Mouse (Mus musculus) erythroblast, embryonic 14.5 days (primary cell): Measurements from ENCODE around the gene Fam43b. TPM values are rescaled to one million over a fixed set of nuclear protein-coding genes. Genes with fewer than 3 reads are reported as not detected.

ENCODE experiments used
- H3K27me3 ChIP-seq: 2 replicates; pipeline ENCODE4 v1.6.1; 2012; ENCODE audit warnings: inconsistent platforms; ENCODE audit not compliant: control insufficient read depth
- H3K36me3 ChIP-seq: 2 replicates; pipeline ENCODE4 v1.6.1; 2012; ENCODE audit warnings: mild to moderate bottlenecking, inconsistent platforms; ENCODE audit not compliant: control insufficient read depth
- H3K4me1 ChIP-seq: 2 replicates; pipeline ENCODE4 v1.6.1; 2012; ENCODE audit warnings: inconsistent platforms; ENCODE audit not compliant: control insufficient read depth
- H3K4me3 ChIP-seq: replicated peaks from 2 replicates; pipeline ENCODE3; 2012; ENCODE audit warnings: moderate library complexity, mild to moderate bottlenecking, inconsistent platforms
- H3K9me3 ChIP-seq: 2 replicates; pipeline ENCODE4 v1.6.1; 2012; ENCODE audit warnings: low read length, inconsistent platforms, mixed read lengths; ENCODE audit not compliant: control insufficient read depth
- GATA1 ChIP-seq: IDR thresholded peaks from 2 replicates; pipeline ENCODE4 v1.6.1; 2012; ENCODE audit warnings: low read length, inconsistent platforms, mixed read lengths
- TAL1 ChIP-seq: IDR thresholded peaks from 3 replicates; pipeline ENCODE4 v1.6.1; 2012; ENCODE audit warnings: low read length, inconsistent platforms, mixed read lengths
- polyA plus RNA-seq: library from polyadenylated mRNA; stranded (reverse); fragments of >175 nt; gene quantifications from 2 replicates; pipeline ENCODE4 v1.2.3, GENCODE M21; 2012

Fam43b gene
- polyA plus RNA-seq, 1 experiment, result not detected

DNA sequence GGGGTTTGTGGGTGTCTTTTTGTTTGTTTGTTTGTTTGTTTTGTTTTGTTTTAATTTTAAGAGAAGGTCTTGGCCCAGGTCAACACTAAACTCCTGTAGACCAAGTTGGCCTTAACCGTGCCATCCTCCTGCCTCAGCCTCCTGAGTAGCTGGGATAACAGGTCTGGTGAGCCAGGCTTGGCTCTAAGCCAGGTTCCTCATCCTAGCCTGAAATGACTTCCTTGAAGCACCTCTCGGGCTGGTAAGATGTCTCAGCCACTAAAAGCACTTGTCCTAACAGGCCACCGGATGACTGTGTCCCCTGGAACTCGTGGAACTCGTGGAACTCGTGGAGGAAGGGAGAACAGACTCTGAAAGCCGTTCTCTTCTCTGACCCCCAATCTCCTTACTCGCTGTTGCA, 40.2 kb downstream of the Fam43b start:
- H3K4me1 ChIP-seq, result no peaks in the 10 kb centered on the region
- TF ChIP-seq TAL1 (no peak), GATA1 (no peak)
- no peaks in the 10 kb centered on the region for H3K9me3 ChIP-seq
- H3K27me3 ChIP-seq, result peaks cover 6% of the 10 kb centered on the region
- H3K4me3 ChIP-seq, result no peak overlapping the region
- no peaks in the 10 kb centered on the region for H3K36me3 ChIP-seq

DNA sequence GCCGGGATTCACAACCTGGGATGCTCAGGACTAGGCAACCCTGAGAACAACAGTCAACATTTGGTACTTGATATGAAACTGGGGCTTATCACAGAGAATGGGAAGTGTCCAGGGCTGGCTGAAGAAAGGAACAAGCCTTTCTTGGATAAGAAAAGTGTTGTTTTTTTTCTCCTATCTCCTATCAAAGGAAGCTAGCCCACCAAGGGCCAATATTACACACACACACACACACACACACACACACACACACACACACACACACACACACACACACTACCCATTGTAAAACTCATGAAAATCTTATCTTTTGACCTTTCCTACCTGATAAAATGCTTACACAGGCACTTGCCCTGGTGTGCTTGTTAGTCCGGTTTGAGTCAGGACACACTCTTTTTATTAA, 40.8 kb downstream of the Fam43b start:
- H3K9me3 ChIP-seq, result no peaks in the 10 kb centered on the region
- no peaks in the 10 kb centered on the region for H3K4me1 ChIP-seq
- TF ChIP-seq GATA1, result no peak
- no peak for TF ChIP-seq TAL1
- peaks cover under 1% of the 10 kb centered on the region; the same call in 1 of the 2 replicates for H3K27me3 ChIP-seq
- H3K4me3 ChIP-seq, result no peak overlapping the region
- H3K36me3 ChIP-seq, result no peaks in the 10 kb centered on the region

DNA sequence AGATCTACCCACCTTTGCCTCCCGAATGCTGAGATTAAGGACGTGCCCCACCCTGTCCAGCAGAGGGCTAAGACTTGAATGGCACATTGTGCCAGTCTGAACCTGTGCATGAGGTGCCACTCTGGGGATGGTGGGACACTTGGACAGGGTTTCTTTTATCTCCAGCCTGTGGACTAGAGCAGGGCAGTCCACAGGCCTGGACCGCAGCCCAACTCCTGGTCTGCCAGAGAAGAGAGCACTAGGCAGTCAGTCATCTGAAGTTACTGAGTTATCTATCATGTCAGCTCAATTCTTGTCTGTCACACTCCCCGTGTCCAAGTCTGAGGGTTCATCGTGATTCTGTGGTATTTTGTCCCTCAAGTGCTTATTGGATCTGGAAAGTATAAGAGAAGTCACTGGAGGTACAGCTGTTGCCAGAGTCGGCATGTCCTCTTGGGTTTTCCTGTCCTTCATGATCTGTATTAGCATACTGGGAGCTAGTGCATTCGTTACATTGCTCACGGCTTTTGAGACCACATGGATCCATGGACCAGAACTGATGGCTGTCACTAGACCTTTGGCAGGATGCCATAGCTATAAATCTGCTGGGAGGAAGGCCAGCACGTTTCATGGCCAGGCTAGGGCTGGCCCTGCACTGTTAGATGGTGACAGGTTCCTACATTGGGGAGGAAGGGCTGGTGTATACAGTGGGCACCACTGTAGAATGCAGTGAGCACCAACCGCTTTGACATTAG, 42.7 kb downstream of the Fam43b start:
- H3K9me3 ChIP-seq, result no peaks in the 10 kb centered on the region
- TF ChIP-seq GATA1 (no peak), TAL1 (no peak)
- no peaks in the 10 kb centered on the region for H3K27me3 ChIP-seq
- no peaks in the 10 kb centered on the region for H3K36me3 ChIP-seq
- H3K4me3 ChIP-seq, result no peak overlapping the region
- H3K4me1 ChIP-seq, result no peaks in the 10 kb centered on the region

DNA sequence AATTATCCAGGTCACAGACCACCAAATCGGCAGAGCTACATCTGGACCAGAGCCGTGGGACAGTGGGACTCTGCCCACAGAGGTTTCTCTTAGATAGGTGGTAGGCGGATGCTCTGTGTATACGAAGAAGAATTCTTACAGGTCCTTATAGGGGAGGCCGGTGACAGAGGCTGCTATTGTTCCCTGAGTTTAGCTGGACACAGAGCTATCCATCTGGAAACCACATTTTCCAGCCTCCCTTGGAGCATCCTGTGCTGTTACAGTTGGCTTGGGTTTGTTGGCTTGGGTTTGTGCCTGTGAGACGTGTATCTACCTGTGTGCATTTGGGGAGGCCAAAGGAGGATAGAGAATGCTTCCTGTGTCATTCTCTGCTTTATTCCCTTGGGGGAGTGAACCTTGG, 43.6 kb downstream of the Fam43b start:
- Histone ChIP-seq H3K9me3 (no peaks in the 10 kb centered on the region), H3K27me3 (no peaks in the 10 kb centered on the region), H3K4me3 (no peak overlapping the region), H3K36me3 (no peaks in the 10 kb centered on the region), H3K4me1 (no peaks in the 10 kb centered on the region)
- TF ChIP-seq GATA1 (no peak), TAL1 (no peak)

DNA sequence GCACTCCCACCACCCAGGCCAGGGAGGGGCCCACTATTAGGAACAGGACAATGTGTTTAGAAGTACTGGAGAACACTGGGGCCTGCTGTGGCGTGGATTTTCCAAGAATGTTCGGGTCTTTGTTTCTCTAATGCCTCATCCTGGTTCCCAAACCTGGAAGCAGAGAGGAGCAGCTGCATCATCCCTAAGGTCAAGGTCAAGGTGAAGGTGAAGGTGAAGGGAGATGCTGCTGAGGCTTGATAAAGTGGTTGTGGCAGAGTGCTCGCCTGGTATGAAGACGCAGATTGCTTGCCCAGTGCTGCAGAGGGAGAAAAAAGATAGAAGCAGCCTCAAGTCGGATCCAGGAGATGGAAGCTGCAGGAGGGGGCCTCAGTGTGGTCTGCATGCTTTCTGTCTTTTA, 44.5 kb downstream of the Fam43b start:
- Histone ChIP-seq H3K9me3 (no peaks in the 10 kb centered on the region), H3K27me3 (no peaks in the 10 kb centered on the region), H3K4me3 (no peak overlapping the region), H3K36me3 (no peaks in the 10 kb centered on the region), H3K4me1 (no peaks in the 10 kb centered on the region)
- no peak for TF ChIP-seq GATA1
- TF ChIP-seq TAL1, result no peak

DNA sequence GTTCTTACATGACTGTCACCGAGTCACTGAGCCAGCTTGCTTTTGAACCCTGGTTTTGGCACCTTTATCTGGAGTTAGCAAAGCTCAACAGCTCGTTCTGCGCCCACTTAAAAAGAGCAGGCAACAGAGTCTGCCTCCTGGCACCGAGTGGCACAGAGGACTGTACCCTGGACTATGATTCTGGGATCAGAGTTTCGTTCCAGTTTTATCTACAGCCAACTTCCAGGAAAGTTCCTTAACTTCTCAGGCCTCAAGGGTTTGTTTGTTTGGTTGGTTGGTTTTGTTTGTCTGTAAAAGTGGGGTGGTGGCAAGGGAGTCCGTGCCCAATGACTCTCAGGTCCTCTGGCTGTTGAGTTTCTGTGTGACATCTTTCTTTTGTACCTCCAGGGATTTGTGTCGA, 47.6 kb downstream of the Fam43b start:
- Histone ChIP-seq H3K36me3 (no peaks in the 10 kb centered on the region; the same call in 1 of the 2 replicates), H3K4me3 (no peak overlapping the region), H3K27me3 (no peaks in the 10 kb centered on the region), H3K4me1 (no peaks in the 10 kb centered on the region), H3K9me3 (no peaks in the 10 kb centered on the region)
- no peak for TF ChIP-seq TAL1
- no peak for TF ChIP-seq GATA1

DNA sequence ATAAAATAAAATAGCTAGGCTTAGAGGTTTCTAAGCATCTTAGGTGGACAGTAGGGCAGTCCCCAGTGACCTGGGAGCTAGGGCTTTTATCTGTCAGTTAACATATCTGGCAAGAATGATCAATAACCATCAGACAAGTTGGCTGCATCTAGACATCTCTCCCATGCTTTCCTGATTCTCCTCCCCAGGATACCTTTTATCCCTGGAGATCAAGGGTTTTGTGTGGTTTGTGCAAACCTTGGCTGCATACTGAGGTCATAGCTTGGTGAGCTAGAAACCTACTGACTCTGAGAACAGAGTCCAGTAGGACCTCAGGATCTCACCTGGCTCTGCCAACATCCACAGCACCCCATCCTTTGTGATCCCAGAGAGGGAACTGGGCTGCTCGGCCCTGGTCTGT, 49.0 kb downstream of the Fam43b start:
- Histone ChIP-seq H3K9me3 (no peaks in the 10 kb centered on the region), H3K36me3 (no peaks in the 10 kb centered on the region; the same call in 1 of the 2 replicates), H3K27me3 (no peaks in the 10 kb centered on the region), H3K4me1 (no peaks in the 10 kb centered on the region), H3K4me3 (no peak overlapping the region)
- no peak for TF ChIP-seq TAL1
- TF ChIP-seq GATA1, result no peak

DNA sequence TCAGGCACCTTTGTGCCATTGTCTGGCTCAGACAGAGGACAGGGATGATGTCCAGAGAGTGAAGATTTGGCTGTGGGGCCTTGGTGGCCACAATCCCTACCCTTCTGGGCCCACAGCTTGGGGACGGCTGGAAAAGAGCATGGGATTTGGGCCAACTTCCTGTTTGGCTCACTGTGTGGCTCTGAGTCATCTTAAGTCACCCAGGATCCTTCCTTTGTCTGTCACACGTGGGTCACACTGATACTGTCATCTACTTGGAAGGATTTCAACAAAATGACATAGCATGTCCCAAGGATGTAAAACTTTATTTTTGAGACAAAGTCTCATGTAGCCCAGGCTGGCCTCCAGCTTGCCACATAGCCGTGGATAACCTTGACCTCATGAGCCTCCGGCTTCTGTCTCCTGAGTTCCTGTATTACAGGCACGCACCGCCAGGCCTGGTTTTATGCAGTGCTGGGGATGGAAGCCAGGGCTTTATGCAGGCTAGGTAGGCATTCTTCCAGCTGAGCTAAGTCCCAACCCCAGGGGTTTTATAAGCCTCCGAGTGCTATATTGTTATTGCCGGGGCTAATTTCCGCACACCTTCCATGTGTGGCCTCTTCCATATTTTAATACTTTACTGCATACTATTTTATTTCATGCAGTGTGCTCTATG, 51.3 kb downstream of the Fam43b start:
- no peaks in the 10 kb centered on the region for H3K4me1 ChIP-seq
- H3K4me3 ChIP-seq, result no peak overlapping the region
- no peaks in the 10 kb centered on the region; the same call in 1 of the 2 replicates for H3K36me3 ChIP-seq
- peaks cover 2% of the 10 kb centered on the region; the same call in 1 of the 2 replicates for H3K27me3 ChIP-seq
- TF ChIP-seq GATA1 (no peak), TAL1 (no peak)
- H3K9me3 ChIP-seq, result no peaks in the 10 kb centered on the region

Other genes starting within 250 kb of the Fam43b start
- gene Hp1bp3, start 180.2 kb downstream of the Fam43b start, polyA plus RNA-seq, result 2.6 and 3.9 TPM in 2 replicates
- 0.19 and 0.24 TPM in 2 replicates for gene Sh2d5, start 146.1 kb downstream of the Fam43b start, polyA plus RNA-seq
- 0.02 and 0.05 TPM in 2 replicates for gene Kif17, start 146.1 kb downstream of the Fam43b start, polyA plus RNA-seq
- 6.5 and 7.4 TPM in 2 replicates for gene Ddost, start 91.8 kb downstream of the Fam43b start, polyA plus RNA-seq
- 5.3 and 5.4 TPM in 2 replicates for gene Pink1, start 70.2 kb downstream of the Fam43b start, polyA plus RNA-seq
- gene Cda, start 28.5 kb downstream of the Fam43b start, polyA plus RNA-seq, result 0.06 TPM in 1 of 2 replicates, not detected in the other
- 1.3 and 1.5 TPM in 2 replicates for gene Mul1, start 38.1 kb upstream of the Fam43b start, polyA plus RNA-seq
- gene Camk2n1, start 57.8 kb upstream of the Fam43b start, polyA plus RNA-seq, result 0.02 TPM in 2 replicates
- gene Vwa5b1, start 239.4 kb upstream of the Fam43b start, polyA plus RNA-seq, result under 0.01 TPM in 1 of 2 replicates, not detected in the other